Mouse (Mus musculus): ENCODE measurements around the gene Anxa6. TPM values are rescaled to one million over a fixed set of nuclear protein-coding genes. Genes with fewer than 3 reads are reported as not detected.

Anxa6 gene
- polyA plus RNA-seq, 1 experiment from 2014 or later: 39.9 TPM

- Histone ChIP-seq H3K9ac (replicated peaks) (no peak overlapping the region), H3K4me1 (peaks cover 16% of the 10 kb centered on the region), H3K4me3 (no peak overlapping the region), H3K4me2 (replicated peaks) (no peak overlapping the region), H3K36me3 (peaks cover 16% of the 10 kb centered on the region; the same call in 1 of the 2 replicates), H3K27ac (replicated peaks) (no peak overlapping the region), H3K9me3 (no peaks in the 10 kb centered on the region), H3K27me3 (no peaks in the 10 kb centered on the region)
- no peak for ATAC-seq (replicated peaks)
- 82% methylated on average over 6 of the region's 6 CpGs for WGBS
These were observed 19.4 kb downstream of the Anxa6 start for GRCm38 (mm10) chr11:55013802-55014201.

GRCm38 (mm10) chr11:55012551-55013521 lies 20.4 kb downstream of the Anxa6 start:
- H3K4me3 ChIP-seq: no peak overlapping the region

GRCm38 (mm10) chr11:55011440-55011839 lies 21.8 kb downstream of the Anxa6 start:
- Histone ChIP-seq H3K27me3 (no peaks in the 10 kb centered on the region), H3K4me3 (no peak overlapping the region), H3K9me3 (no peaks in the 10 kb centered on the region), H3K4me1 (peaks cover 14% of the 10 kb centered on the region), H3K36me3 (peaks cover 24% of the 10 kb centered on the region; the same call in 1 of the 2 replicates), H3K9ac (replicated peaks) (no peak overlapping the region), H3K27ac (replicated peaks) (no peak overlapping the region), H3K4me2 (replicated peaks) (no peak overlapping the region)
- 91% methylated on average over 3 of the region's 3 CpGs for WGBS
- ATAC-seq (replicated peaks): no peak

More at GRCm38 (mm10) chr11:55012551-55013521, 20.4 kb downstream of the Anxa6 start:
- Histone ChIP-seq H3K4me2 (replicated peaks) (no peak overlapping the region), H3K9me3 (no peaks in the 10 kb centered on the region), H3K27ac (replicated peaks) (no peak overlapping the region), H3K27me3 (no peaks in the 10 kb centered on the region), H3K36me3 (peaks cover 24% of the 10 kb centered on the region; the same call in 1 of the 2 replicates), H3K9ac (replicated peaks) (no peak overlapping the region), H3K4me1 (peaks cover 16% of the 10 kb centered on the region)
- WGBS: 77% methylated on average over 5 of the region's 5 CpGs
- no peak for ATAC-seq (replicated peaks)

- no peak overlapping the region for H3K4me3 ChIP-seq
- H3K36me3 ChIP-seq: peaks cover 32% of the 10 kb centered on the region; the same call in 1 of the 2 replicates
- H3K4me2 ChIP-seq (replicated peaks): no peak overlapping the region
- no peaks in the 10 kb centered on the region for H3K4me1 ChIP-seq
- 88% methylated on average over 6 of the region's 6 CpGs for WGBS
- no peaks in the 10 kb centered on the region for H3K27me3 ChIP-seq
- H3K27ac ChIP-seq (replicated peaks): no peak overlapping the region
- no peak overlapping the region for H3K9ac ChIP-seq (replicated peaks)
- H3K9me3 ChIP-seq: no peaks in the 10 kb centered on the region
- no peak for ATAC-seq (replicated peaks)
These were observed 25.0 kb downstream of the Anxa6 start for GRCm38 (mm10) chr11:55008230-55008629.

- Histone ChIP-seq H3K9me3 (no peaks in the 10 kb centered on the region), H3K4me3 (no peak overlapping the region), H3K9ac (replicated peaks) (no peak overlapping the region), H3K4me1 (no peaks in the 10 kb centered on the region), H3K4me2 (replicated peaks) (no peak overlapping the region), H3K27me3 (no peaks in the 10 kb centered on the region), H3K36me3 (peaks cover 39% of the 10 kb centered on the region), H3K27ac (replicated peaks) (no peak overlapping the region)
- WGBS: 81% methylated on average over 5 of the region's 5 CpGs
- no peak for ATAC-seq (replicated peaks)
These were observed 27.6 kb downstream of the Anxa6 start for GRCm38 (mm10) chr11:55005684-55006083.

- Histone ChIP-seq H3K9ac (replicated peaks) (no peak overlapping the region), H3K27ac (replicated peaks) (no peak overlapping the region), H3K4me1 (no peaks in the 10 kb centered on the region), H3K9me3 (no peaks in the 10 kb centered on the region), H3K27me3 (no peaks in the 10 kb centered on the region), H3K4me2 (replicated peaks) (no peak overlapping the region), H3K4me3 (no peak overlapping the region), H3K36me3 (peaks cover 34% of the 10 kb centered on the region)
- 90% methylated on average over 7 of the region's 7 CpGs for WGBS
- no peak for ATAC-seq (replicated peaks)
These were observed 28.2 kb downstream of the Anxa6 start for GRCm38 (mm10) chr11:55004970-55005502.

- peaks cover 12% of the 10 kb centered on the region for H3K36me3 ChIP-seq
- no peak for ATAC-seq (replicated peaks)
- no peaks in the 10 kb centered on the region for H3K27me3 ChIP-seq
- no peak overlapping the region for H3K9ac ChIP-seq (replicated peaks)
- no peaks in the 10 kb centered on the region for H3K9me3 ChIP-seq
- H3K4me3 ChIP-seq: no peak overlapping the region
- no peak overlapping the region for H3K4me2 ChIP-seq (replicated peaks)
- WGBS: 33% methylated on average over 2 of the region's 2 CpGs
- H3K27ac ChIP-seq (replicated peaks): no peak overlapping the region
- H3K4me1 ChIP-seq: no peaks in the 10 kb centered on the region
These were observed 34.5 kb downstream of the Anxa6 start for GRCm38 (mm10) chr11:54998708-54999107.

- Histone ChIP-seq H3K9ac (replicated peaks) (no peak overlapping the region), H3K27ac (replicated peaks) (no peak overlapping the region), H3K9me3 (no peaks in the 10 kb centered on the region), H3K4me3 (no peak overlapping the region), H3K4me2 (replicated peaks) (no peak overlapping the region), H3K4me1 (no peaks in the 10 kb centered on the region), H3K27me3 (no peaks in the 10 kb centered on the region), H3K36me3 (peaks cover 12% of the 10 kb centered on the region)
- 5% methylated on average over 12 of the region's 12 CpGs for WGBS
- ATAC-seq (replicated peaks): peak; percentile 66
These were observed 35.0 kb downstream of the Anxa6 start for GRCm38 (mm10) chr11:54998284-54998683.

- Histone ChIP-seq H3K9me3 (no peaks in the 10 kb centered on the region), H3K4me3 (no peak overlapping the region), H3K4me1 (no peaks in the 10 kb centered on the region), H3K36me3 (peaks cover 6% of the 10 kb centered on the region), H3K27ac (replicated peaks) (no peak overlapping the region), H3K27me3 (no peaks in the 10 kb centered on the region), H3K4me2 (replicated peaks) (no peak overlapping the region), H3K9ac (replicated peaks) (no peak overlapping the region)
- ATAC-seq (replicated peaks): no peak
- 45% methylated on average over 7 of the region's 7 CpGs for WGBS
These were observed 37.1 kb downstream of the Anxa6 start for GRCm38 (mm10) chr11:54996176-54996575.

- H3K36me3 ChIP-seq: no peaks in the 10 kb centered on the region
- no peaks in the 10 kb centered on the region for H3K27me3 ChIP-seq
- ATAC-seq (replicated peaks): no peak
- no peak overlapping the region for H3K4me2 ChIP-seq (replicated peaks)
- H3K4me3 ChIP-seq: no peak overlapping the region
- H3K9ac ChIP-seq (replicated peaks): no peak overlapping the region
- no peak overlapping the region for H3K27ac ChIP-seq (replicated peaks)
- no peaks in the 10 kb centered on the region for H3K4me1 ChIP-seq
- H3K9me3 ChIP-seq: no peaks in the 10 kb centered on the region
These were observed 43.3 kb downstream of the Anxa6 start for GRCm38 (mm10) chr11:54989920-54990319.

GRCm38 (mm10) chr11:54988754-54989349 lies 44.4 kb downstream of the Anxa6 start:
- no peak overlapping the region for H3K27ac ChIP-seq (replicated peaks)
- no peak for ATAC-seq (replicated peaks)
- no peaks in the 10 kb centered on the region for H3K27me3 ChIP-seq
- H3K4me1 ChIP-seq: no peaks in the 10 kb centered on the region
- WGBS: 77% methylated on average over 8 of the region's 8 CpGs
- H3K9me3 ChIP-seq: no peaks in the 10 kb centered on the region
- no peaks in the 10 kb centered on the region for H3K36me3 ChIP-seq
- H3K9ac ChIP-seq (replicated peaks): no peak overlapping the region
- H3K4me2 ChIP-seq (replicated peaks): no peak overlapping the region
- H3K4me3 ChIP-seq: no peak overlapping the region

- Histone ChIP-seq H3K4me1 (no peaks in the 10 kb centered on the region), H3K27ac (replicated peaks) (no peak overlapping the region), H3K4me2 (replicated peaks) (no peak overlapping the region), H3K27me3 (no peaks in the 10 kb centered on the region), H3K4me3 (no peak overlapping the region), H3K36me3 (no peaks in the 10 kb centered on the region), H3K9me3 (no peaks in the 10 kb centered on the region), H3K9ac (replicated peaks) (no peak overlapping the region)
- 88% methylated on average over 1 of the region's 1 CpGs for WGBS
- ATAC-seq (replicated peaks): no peak
These were observed 45.3 kb downstream of the Anxa6 start for GRCm38 (mm10) chr11:54987974-54988373.

Data from forebrain, embryonic 15.5 days (tissue).